Mouse (Mus musculus) limb, embryonic 10.5 days (tissue): Measurements from ENCODE around the gene Zpbp2. TPM values are rescaled to one million over a fixed set of nuclear protein-coding genes. Genes with fewer than 3 reads are reported as not detected.

ENCODE experiments used
- DNase-seq: peaks from one replicate; pipeline ENCODE4 v3.0.0-alpha.2; 2017; ENCODE audit warnings: low spot score
- H3K27ac ChIP-seq: fragments of 300-500 bp; sonication (generic); 2 replicates; pipeline ENCODE4 v1.5.1; 2016; ENCODE audit warnings: mild to moderate bottlenecking
- H3K27me3 ChIP-seq: fragments of 300-500 bp; sonication (generic); 2 replicates; pipeline ENCODE4 v1.6.1; 2016; ENCODE audit warnings: low read depth, mild to moderate bottlenecking; ENCODE audit not compliant: poor library complexity, severe bottlenecking
- H3K36me3 ChIP-seq: fragments of 300-500 bp; sonication (generic); 2 replicates; pipeline ENCODE4 v1.6.1; 2016; ENCODE audit warnings: mild to moderate bottlenecking, moderate library complexity
- H3K4me1 ChIP-seq: fragments of 300-500 bp; sonication (generic); 2 replicates; pipeline ENCODE4 v1.6.1; 2016
- H3K4me3 ChIP-seq: fragments of 300-500 bp; sonication (generic); 2 replicates; pipeline ENCODE4 v1.5.1; 2016; ENCODE audit warnings: mild to moderate bottlenecking, moderate library complexity
- H3K9me3 ChIP-seq: fragments of 300-500 bp; sonication (generic); replicated peaks from 2 replicates; pipeline ENCODE4 v1.6.1; 2016; ENCODE audit warnings: mild to moderate bottlenecking
- WGBS: fragments of 180-500 bp; shearing (Covaris S2); methylation state at CpG from one replicate; pipeline ENCODE4 v1.1.7; 2016; 5-methylcytosine and 5-hydroxymethylcytosine counted together
- polyA plus RNA-seq: library from polyadenylated mRNA; unstranded; fragments of >200 nt; fragmentation: Nextera tagmentation; extraction: Ambion mirVana; gene quantifications from 2 replicates; pipeline ENCODE4 v1.2.1, GENCODE M21; 2016

Gene Zpbp2
- polyA plus RNA-seq, 1 experiment from 2014 or later = 0.14 TPM

DNA sequence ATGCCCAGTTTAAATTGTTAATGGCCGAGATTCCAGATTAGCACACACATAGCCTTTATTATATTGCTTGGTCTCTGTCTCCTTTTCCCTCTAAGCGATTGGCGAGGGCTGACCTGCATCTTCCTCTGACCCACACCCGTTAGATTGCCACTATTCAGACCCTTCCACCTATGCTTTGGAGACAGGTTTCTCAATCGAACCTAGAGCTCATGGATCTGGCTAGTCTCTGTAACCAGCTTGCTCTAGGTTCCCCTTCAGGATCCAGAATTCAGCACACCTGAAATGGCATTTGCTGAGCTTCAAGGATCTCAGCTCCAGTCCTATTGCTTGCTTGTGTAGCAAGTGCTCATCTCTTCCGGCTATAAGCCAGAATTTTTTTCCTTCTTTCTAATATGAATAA lies 18.6 kb downstream of the Zpbp2 start:
- 84% methylated on average over 6 of the region's 6 CpGs for WGBS
- no peak for DNase-seq
- no peaks in the 10 kb centered on the region for H3K36me3 ChIP-seq
- H3K4me3 ChIP-seq = no peak overlapping the region
- no peaks in the 10 kb centered on the region for H3K4me1 ChIP-seq
- no peak overlapping the region for H3K27ac ChIP-seq
- H3K9me3 ChIP-seq = no peaks in the 10 kb centered on the region
- H3K27me3 ChIP-seq = no peaks in the 10 kb centered on the region

DNA sequence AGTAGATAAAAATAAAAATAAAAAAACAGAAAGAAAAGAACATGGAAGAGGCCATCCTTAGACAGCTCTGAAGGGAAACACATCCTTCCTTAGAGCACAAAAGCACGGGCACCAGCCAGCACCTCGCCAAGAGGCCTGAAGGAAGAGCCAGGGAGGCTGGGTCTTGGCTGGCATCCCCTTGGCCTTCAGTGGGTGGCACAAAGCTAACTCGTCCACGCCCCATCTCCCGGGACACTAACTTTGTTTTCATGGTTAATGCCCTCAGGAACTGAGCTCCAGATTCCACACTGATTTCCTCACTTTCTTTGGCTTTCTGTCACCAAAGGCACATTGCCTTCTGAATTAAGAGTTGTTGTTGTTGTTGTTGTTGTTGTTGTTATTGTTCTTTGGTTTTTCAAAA lies 26.9 kb downstream of the Zpbp2 start:
- Histone ChIP-seq H3K36me3 (peaks cover 30% of the 10 kb centered on the region), H3K27me3 (no peaks in the 10 kb centered on the region), H3K27ac (no peak overlapping the region), H3K9me3 (no peaks in the 10 kb centered on the region), H3K4me1 (no peaks in the 10 kb centered on the region), H3K4me3 (no peak overlapping the region)
- DNase-seq = no peak
- 87% methylated on average over 5 of the region's 5 CpGs for WGBS

DNA sequence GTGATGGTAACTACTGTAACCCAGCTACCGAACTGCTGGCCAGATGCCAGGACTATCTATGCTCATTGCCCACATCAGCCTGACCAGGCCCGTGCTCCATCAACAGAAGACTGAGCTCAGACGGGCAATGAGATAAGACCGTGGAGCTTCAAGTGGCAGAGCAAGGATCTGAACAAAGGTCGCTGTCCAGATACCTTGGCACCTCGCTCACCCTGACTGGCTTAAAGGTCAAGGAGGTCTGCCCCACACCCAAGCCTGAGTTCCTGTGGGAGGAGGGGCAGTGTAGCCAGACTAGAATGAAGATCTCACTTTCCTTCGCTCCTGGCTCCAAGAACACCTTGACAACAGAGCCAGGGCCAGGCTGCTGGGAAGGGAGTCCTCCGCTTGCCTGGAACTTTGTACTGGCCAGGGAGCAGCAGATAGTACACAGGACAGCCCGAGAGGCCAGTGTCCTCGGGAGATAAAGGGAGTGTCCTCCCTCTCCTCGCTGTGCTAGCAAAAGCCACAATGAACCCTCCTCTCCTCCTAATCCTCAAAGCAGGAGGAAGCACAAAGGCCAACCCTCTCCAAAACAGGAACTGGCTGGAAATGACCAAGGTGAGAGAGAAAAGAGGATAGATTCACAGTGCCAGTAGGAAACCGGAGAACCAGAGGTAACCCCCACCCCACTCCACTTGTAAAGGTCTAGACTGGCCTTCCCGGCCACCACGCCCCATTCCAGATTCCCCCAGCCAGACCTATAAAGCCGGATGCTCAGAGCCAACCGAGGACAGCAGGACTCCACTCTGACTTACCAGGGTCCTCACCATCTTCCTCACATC lies 29.6 kb downstream of the Zpbp2 start:
- Histone ChIP-seq H3K27me3 (no peaks in the 10 kb centered on the region), H3K4me1 (peaks cover 11% of the 10 kb centered on the region), H3K9me3 (no peaks in the 10 kb centered on the region), H3K4me3 (no peak overlapping the region), H3K36me3 (peaks cover 50% of the 10 kb centered on the region), H3K27ac (no peak overlapping the region)
- 86% methylated on average over 16 of the region's 16 CpGs for WGBS
- DNase-seq = no peak

DNA sequence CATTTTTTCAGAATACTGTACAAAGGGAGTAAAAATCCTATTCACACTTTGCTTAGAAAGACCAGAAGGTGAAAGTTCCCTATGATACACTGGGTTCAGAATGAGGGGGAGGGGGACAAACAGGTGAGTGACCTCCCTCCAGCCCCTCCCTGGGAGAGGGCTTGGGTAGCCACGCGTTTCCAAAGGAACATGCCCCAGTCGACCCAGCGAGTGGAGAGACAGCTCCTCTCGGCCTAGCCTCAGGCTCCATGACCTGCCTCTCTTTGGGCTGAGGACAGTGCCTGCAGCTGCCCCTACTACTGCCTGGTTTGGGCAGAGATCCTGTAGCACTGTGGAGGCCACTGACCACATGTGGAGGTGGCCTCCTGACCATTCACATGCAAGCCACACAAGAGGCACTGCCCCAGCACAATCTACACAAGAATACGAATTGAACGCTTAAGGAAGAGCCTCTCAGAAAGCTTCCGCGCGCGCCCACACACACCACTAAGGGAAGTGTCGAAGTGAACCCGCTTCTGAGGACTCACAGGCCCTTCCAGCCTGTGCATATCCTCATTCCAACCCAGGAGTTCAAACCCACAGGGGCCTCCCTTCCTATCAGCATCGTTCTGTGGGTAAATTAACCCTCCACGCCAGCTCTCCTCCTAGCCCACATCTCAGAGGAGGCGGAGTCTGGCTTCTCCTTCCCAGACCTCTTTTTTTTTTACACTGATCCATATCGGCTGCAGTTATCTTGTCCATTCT lies 30.6 kb downstream of the Zpbp2 start:
- H3K9me3 ChIP-seq = no peaks in the 10 kb centered on the region
- peaks cover 50% of the 10 kb centered on the region for H3K36me3 ChIP-seq
- H3K4me3 ChIP-seq = no peak overlapping the region
- H3K4me1 ChIP-seq = peaks cover 21% of the 10 kb centered on the region
- WGBS = 77% methylated on average over 17 of the region's 17 CpGs
- no peak for DNase-seq
- H3K27me3 ChIP-seq = no peaks in the 10 kb centered on the region
- H3K27ac ChIP-seq = no peak overlapping the region

DNA sequence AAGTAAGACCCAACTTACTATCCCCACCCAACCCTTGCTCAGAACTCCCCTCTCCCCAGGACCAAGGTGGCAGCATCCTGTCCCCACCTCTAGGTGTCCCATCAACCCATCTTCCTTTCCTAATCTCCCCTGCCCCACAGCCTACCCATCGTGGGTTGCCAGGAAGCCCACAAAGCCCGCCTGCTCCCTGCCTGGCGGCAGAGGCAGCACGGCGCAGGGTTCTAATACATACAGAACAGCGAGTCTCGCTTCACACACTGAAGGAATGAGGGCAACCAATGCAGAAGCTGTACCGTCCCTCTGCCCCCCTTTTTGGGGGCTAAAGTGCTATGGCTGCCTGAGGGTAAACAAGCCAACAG lies 31.1 kb downstream of the Zpbp2 start:
- Histone ChIP-seq H3K36me3 (peaks cover 50% of the 10 kb centered on the region), H3K4me1 (peaks cover 22% of the 10 kb centered on the region), H3K4me3 (no peak overlapping the region), H3K9me3 (no peaks in the 10 kb centered on the region), H3K27me3 (no peaks in the 10 kb centered on the region), H3K27ac (no peak overlapping the region)
- no peak for DNase-seq
- 87% methylated on average over 8 of the region's 8 CpGs for WGBS

DNA sequence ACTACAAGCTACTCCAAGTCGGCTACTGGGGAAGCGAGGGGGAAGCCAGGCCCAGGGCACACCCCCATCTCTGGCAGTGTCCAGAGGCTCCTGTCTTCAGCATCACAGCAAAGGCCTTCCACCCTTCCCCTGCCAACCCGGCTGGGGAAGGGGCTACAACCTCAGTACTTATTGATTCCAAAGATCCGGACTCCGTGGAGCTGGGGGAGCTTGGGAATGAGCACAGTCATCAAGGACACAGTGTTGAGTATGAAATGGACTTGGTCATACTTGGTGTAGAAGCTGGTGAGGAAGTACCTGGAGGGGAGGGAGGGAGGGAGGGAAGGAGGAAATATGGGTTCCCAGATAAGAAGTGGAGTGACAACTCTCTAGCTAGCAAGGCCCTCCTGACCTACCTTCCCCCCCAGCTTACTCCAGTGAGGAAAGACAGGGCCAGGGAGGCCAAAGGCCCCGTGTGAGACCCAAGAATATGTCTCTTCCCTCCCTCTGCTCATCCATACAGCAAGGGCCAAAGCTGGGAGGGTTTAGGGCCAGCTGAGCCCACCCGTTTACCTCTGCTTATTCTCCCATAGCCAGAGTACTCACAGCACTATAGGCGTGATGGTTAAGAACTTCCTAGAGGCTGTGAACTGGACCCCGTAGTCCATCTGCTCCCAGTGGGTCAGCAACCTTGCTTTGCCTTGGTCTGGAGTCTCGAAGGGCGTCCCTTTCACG lies 31.8 kb downstream of the Zpbp2 start:
- Histone ChIP-seq H3K4me1 (peaks cover 27% of the 10 kb centered on the region), H3K27ac (0 out of 2 replicates have a peak overlapping the region, but pooled peaks have one; percentile 19), H3K9me3 (no peaks in the 10 kb centered on the region), H3K27me3 (no peaks in the 10 kb centered on the region), H3K36me3 (peaks cover 50% of the 10 kb centered on the region), H3K4me3 (no peak overlapping the region; the same call in 1 of the 2 replicates)
- no peak for DNase-seq
- 92% methylated on average over 12 of the region's 12 CpGs for WGBS

DNA sequence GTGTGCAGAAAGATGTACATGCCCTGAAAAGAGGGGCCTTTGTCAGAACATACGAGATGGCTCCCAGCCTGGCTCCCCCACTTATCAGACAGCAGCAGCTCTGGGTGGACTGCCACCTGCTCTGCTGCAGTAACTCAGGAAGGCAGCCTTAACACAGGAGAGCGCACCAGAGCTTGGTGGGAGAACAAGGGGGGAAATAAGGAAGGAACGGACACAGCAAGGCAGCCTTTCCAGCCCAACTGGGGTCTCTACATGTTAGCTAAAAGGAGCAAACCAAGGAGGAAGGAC lies 32.3 kb downstream of the Zpbp2 start:
- peaks cover 32% of the 10 kb centered on the region for H3K4me1 ChIP-seq
- no peaks in the 10 kb centered on the region for H3K9me3 ChIP-seq
- no peak for DNase-seq
- no peak overlapping the region for H3K27ac ChIP-seq
- H3K27me3 ChIP-seq = no peaks in the 10 kb centered on the region
- WGBS = 87% methylated on average over 3 of the region's 3 CpGs
- peaks cover 50% of the 10 kb centered on the region for H3K36me3 ChIP-seq
- no peak overlapping the region; the same call in 1 of the 2 replicates for H3K4me3 ChIP-seq

DNA sequence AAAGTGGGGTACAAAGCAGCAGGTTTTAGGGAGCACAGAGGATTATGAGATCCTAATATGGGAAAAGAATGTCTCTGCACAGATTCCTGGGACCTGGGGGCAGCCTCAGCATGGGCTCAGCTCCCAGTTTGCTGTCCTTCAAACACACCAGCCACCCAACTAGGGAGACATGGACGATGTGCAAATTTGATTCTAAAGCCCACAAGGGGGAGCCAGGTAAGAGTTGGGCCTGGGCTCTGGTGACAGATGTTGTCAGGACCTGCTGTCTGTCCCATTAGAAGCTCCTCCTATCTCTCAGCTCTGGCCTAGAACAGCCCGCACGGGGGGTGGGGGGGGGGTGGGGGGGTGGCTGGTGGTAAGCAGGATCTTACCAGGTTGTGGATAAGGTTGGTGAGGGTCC lies 32.7 kb downstream of the Zpbp2 start:
- Histone ChIP-seq H3K27ac (no peak overlapping the region), H3K9me3 (no peaks in the 10 kb centered on the region), H3K4me3 (no peak overlapping the region; the same call in 1 of the 2 replicates), H3K4me1 (peaks cover 35% of the 10 kb centered on the region), H3K36me3 (peaks cover 50% of the 10 kb centered on the region), H3K27me3 (no peaks in the 10 kb centered on the region)
- WGBS = 27% methylated on average over 3 of the region's 3 CpGs
- DNase-seq = no peak

DNA sequence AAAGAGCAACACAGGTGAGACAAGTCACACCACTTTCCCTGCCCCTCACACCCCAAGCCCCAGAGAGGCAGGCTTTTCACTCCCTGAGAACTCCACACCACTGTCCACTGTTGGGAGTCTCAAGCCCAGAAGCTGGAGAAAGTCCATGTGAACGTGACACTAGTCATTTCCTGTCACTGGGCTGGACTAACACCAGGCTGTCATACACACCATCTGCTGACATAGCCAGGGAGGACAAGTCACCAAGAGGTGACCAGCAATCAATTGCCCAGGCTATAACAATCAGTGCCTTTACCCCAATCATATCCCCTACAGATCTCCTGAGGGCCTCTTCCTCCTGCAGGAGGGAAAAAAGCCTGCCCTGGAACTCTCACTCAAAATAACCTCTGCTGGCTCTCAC lies 33.2 kb downstream of the Zpbp2 start:
- Histone ChIP-seq H3K27me3 (no peaks in the 10 kb centered on the region), H3K4me1 (peaks cover 38% of the 10 kb centered on the region), H3K36me3 (peaks cover 50% of the 10 kb centered on the region), H3K9me3 (no peaks in the 10 kb centered on the region), H3K27ac (no peak overlapping the region), H3K4me3 (no peak overlapping the region)
- WGBS = 39% methylated on average over 1 of the region's 1 CpGs
- no peak for DNase-seq

DNA sequence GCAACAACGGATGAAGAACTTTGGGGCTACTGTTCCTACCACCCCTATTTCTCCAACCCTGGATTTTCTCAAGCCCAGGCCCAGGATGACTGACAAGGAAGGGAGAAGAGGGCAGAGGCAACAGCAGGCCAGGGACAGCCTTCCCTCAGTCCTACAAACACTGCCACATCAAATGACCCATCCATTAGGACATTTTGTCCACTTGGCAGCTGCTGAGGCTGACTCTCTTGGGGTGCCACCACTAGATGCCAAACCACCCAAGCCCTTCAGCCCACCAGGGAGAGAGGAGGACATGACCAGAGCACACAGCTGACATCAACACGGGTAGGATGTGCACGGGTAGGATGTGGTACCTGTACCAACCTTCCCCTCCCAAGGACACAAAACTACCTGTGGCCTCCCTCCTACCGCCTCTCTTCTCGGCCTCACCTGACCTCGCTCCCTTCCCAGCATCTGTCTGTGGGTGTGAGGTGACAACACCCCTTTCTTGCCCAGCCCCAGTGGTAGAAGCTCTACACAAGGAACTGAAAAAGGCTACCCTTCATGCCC lies 33.8 kb downstream of the Zpbp2 start:
- no peak for DNase-seq
- H3K27me3 ChIP-seq = 0 out of 2 replicates have a peak, but pooled peaks cover 4% of the 10 kb centered on the region
- peaks cover 41% of the 10 kb centered on the region for H3K4me1 ChIP-seq
- no peaks in the 10 kb centered on the region for H3K9me3 ChIP-seq
- 0 out of 2 replicates have a peak overlapping the region, but pooled peaks have one; percentile 94 for H3K4me3 ChIP-seq
- 92% methylated on average over 6 of the region's 6 CpGs for WGBS
- H3K36me3 ChIP-seq = peaks cover 50% of the 10 kb centered on the region
- H3K27ac ChIP-seq = no peak overlapping the region

DNA sequence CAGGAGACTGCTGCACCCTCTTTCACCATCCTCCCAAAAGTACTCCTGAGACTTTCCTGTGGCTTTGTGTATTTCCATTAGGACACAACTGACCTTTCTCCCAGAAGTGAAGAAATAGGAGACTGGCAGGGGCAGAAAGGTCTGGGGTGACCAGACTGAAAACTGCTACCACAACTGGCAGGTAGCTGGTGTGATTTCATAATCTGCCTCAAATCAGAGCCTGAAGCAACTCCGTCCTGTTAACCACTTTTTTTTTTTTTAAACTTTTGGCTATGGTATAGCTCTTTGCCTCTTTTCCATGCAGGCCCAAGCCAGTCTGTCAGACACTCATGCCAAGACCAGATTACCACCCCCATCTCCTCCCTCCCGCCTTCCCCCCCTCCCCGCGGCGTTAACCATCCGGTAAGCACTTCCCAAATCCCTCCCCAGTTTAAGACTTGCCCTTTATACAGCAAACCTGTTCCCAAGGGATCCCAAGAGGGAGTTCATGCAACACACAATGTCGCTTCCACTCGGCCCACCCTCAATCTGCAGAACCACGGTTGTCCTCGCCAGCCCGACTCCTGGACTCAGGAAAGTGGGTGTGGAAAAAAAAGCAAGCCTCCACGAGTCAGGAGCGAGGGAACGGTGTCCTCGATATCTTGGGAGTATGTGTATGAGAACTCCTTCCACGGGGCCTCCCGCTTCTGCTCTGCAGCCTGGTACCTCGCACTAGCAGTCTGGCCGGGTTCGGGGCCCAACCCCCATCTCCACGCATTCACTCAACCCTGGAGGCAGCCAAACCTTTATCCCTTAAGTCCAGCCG lies 35.4 kb downstream of the Zpbp2 start:
- Histone ChIP-seq H3K27me3 (peaks cover 6% of the 10 kb centered on the region; the same call in 1 of the 2 replicates), H3K4me1 (peaks cover 42% of the 10 kb centered on the region), H3K27ac (peak overlapping the region; percentile 89), H3K4me3 (peak overlapping the region; percentile 94), H3K36me3 (peaks cover 34% of the 10 kb centered on the region), H3K9me3 (no peaks in the 10 kb centered on the region)
- DNase-seq = no peak
- WGBS = 1% methylated on average over 22 of the region's 22 CpGs

DNA sequence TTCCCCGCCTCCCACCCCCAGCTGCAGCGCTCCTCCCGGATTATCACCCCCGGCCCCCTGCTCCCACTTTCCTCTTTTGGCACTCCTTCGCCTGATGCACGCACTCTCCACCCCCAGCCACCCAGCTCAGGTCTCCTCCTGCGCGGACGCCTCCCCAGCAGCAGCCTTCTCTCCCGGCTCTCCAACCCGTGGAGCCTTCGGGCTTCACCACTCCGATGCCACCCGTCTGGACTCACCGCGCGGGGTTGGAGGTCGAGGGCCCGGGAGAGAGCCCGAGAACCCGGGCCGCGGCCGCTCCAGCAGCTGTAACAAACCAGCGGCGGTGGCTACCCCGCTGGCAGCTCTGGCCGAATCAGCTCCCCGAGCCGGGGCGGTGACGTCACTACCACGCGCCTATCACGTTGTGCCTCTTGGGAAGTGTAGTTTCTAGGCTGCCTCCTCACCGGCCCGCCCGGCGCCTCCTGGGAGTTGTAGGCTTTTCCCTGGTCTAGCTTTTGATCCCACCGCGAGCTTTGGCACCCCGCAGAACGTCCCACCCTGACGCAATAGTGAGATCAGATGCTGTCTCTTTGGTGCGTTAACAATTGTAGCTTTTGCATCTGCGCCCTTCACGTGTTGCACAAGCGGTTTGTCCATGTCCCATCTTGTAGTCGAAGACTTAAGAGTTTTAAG lies 36.1 kb downstream of the Zpbp2 start, which contains the start of gene Ormdl3:
Ormdl3 (minus strand) TSS at position 477 of the 672 bp plus-strand sequence.
- peak within 1 kb of the TSS; percentile 89 for H3K27ac ChIP-seq
- no peaks in the 10 kb centered on the region for H3K9me3 ChIP-seq
- H3K4me1 ChIP-seq = peaks cover 42% of the 10 kb centered on the region
- H3K27me3 ChIP-seq = peaks cover 10% of the 10 kb centered on the region; the same call in 1 of the 2 replicates
- under 1% methylated on average over 49 of the region's 49 CpGs for WGBS
- H3K4me3 ChIP-seq = peak within 1 kb of the TSS; percentile 94
- peak; percentile 100 for DNase-seq
- peaks cover 27% of the 10 kb centered on the region for H3K36me3 ChIP-seq
